Mouse (Mus musculus) macrophage (primary cell): Measurements from ENCODE around the gene Nt5c3. TPM values are rescaled to one million over a fixed set of nuclear protein-coding genes. Genes with fewer than 3 reads are reported as not detected.

Experiments used
- H3K27ac ChIP-seq: fragments of 350-480 bp; formaldehyde crosslinking; 2 replicates; pipeline ENCODE4 v1.9.0; 2021
- H3K36me3 ChIP-seq: fragments of 350-480 bp; formaldehyde crosslinking; 2 replicates; pipeline ENCODE4 v1.9.0; 2021; ENCODE audit errors: inconsistent target
- H3K4me3 ChIP-seq: fragments of 350-480 bp; formaldehyde crosslinking; 2 replicates; pipeline ENCODE4 v1.9.0; 2021; ENCODE audit errors: inconsistent target
- H3K79me2 ChIP-seq: fragments of 350-480 bp; formaldehyde crosslinking; 2 replicates; pipeline ENCODE4 v1.9.0; 2021; ENCODE audit errors: inconsistent target
- WGBS: methylation state at CpG from one replicate; pipeline ENCODE4 v1.1.7; 2026; ENCODE audit warnings: inconsistent platforms; ENCODE audit not compliant: missing documents; 5-methylcytosine and 5-hydroxymethylcytosine counted together
- polyA plus RNA-seq: library from polyadenylated mRNA; stranded (reverse); fragments of 250-400 nt; gene quantifications from 3 replicates; pipeline ENCODE4 v1.2.4, GENCODE M21; 2018; ENCODE audit warnings: inconsistent platforms

Gene Nt5c3
- polyA plus RNA-seq, 1 experiment from 2014 or later, result 31.6 TPM

DNA sequence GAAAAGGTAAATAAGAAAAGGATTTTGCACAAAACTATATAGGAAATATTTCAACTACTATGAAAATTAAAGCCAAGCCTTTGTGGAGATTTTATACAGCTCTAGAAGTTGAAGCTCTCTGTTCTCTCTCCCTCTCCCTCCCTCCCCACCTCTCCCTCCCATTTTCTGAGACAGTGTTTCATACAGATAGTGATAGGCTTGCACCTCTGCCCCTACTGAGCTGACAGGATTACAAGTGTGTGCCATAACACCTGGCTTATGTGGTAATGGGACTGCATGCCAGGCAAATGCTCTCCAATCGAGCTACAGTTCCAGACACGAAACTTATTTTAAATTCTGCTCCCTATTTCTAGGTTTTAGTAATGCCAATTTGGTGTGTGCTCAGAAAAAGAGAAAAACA lies 12.8 kb downstream of the Nt5c3 start:
- H3K4me3 ChIP-seq, result no peak overlapping the region
- no peaks in the 10 kb centered on the region for H3K36me3 ChIP-seq
- peaks cover 55% of the 10 kb centered on the region; the same call in 1 of the 2 replicates for H3K79me2 ChIP-seq
- WGBS, result 79% methylated on average over 2 of the region's 2 CpGs
- H3K27ac ChIP-seq, result no peak overlapping the region

DNA sequence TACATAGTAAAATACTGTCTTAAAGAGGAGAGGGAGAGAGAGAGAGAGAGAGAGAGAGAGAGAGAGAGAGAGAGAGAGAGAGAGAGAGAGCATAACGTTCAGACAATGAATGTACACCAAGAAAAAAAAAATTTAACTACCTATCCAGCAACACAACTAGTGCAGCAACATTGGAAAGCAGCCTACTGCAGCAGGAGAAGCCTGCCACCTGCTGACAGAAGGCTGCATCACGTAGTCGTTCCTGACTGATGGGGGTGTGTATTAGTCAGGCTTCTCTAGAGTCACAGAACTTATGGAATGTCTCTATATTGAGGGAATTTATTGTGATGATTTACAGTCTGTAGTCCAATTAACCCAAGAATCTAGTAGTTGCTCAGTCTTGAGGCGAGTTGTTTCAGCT lies 14.8 kb downstream of the Nt5c3 start:
- no peaks in the 10 kb centered on the region for H3K36me3 ChIP-seq
- WGBS, result 18% methylated on average over 4 of the region's 4 CpGs
- H3K4me3 ChIP-seq, result no peak overlapping the region
- no peak overlapping the region for H3K27ac ChIP-seq
- H3K79me2 ChIP-seq, result peaks cover 57% of the 10 kb centered on the region; the same call in 1 of the 2 replicates

DNA sequence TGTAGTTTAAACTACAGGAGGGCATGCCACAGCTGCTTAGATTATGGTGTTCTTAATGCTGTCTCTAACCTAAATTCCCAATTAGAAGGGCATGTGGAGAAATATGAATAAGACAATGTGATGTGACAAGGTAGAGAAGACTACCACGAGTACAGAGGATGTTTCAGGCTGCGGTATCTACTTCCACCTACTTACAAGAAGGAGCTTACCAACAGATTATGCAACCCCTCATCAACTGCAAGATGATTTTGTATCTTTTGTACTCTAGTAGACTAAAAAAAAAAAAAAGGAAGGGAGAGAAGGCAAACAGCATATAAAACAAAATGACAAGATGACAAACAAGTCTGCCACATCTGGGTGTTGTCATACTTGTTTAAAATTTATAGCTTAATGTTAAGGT lies 15.3 kb downstream of the Nt5c3 start:
- Histone ChIP-seq H3K36me3 (no peaks in the 10 kb centered on the region), H3K4me3 (no peak overlapping the region), H3K27ac (no peak overlapping the region), H3K79me2 (peaks cover 58% of the 10 kb centered on the region; the same call in 1 of the 2 replicates)
- WGBS, result 33% methylated on average over 2 of the region's 2 CpGs

DNA sequence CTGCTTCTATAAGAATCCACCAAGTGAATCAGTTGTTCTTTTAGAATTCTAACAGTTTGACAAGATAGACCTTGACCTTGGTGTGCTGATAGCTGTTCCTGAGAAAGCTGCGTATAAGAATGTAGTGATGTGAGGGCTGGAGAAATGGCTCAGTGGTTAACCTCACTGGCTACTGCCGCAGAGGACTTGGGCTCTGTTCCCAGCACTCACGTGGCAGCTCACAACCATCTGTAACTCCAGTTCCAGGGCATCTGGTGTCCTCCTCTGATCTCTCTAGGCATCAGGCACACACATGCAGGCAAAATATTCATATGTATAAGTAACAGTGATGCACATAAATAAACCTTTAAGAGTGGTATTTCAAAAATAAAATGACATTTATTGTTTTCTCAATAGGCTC lies 15.8 kb downstream of the Nt5c3 start:
- Histone ChIP-seq H3K79me2 (peaks cover 58% of the 10 kb centered on the region), H3K4me3 (no peak overlapping the region), H3K27ac (no peak overlapping the region), H3K36me3 (no peaks in the 10 kb centered on the region)
- 93% methylated on average over 3 of the region's 3 CpGs for WGBS

DNA sequence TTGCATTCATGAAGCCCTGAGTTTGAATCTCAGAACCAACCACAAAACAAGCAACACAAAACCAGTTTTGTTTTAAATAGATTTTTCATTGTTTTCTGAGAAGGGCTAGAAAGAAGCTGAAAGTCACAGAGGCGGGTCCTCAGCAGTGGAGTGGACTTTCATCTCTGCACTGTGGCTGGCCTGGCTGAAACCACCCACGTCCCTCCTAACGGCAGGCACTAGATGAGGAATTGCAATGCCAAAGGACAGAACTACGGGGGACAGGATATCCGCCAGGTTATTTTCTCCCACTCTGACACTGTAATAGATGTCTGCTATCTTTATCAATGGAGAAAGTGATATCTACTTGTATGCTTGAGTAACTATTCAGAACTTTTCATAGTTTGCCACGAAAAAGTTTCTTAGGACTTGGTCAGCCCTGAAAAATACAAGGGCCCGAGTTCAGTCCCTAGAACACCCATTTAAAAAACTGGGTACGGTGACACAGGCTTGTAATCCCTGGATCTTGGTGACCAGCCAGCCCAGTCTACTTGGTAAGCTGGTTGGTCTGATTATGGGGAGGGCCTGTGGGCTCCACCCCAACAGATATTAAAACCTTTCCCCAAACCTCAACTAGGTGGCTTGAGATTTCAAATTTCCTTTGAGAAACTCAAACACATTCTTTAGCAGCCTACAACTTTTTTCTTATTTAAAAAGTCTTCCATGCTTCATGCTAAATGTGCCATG lies 17.4 kb downstream of the Nt5c3 start:
- no peaks in the 10 kb centered on the region for H3K36me3 ChIP-seq
- peaks cover 64% of the 10 kb centered on the region for H3K79me2 ChIP-seq
- no peak overlapping the region for H3K4me3 ChIP-seq
- WGBS, result 94% methylated on average over 8 of the region's 8 CpGs
- no peak overlapping the region for H3K27ac ChIP-seq

DNA sequence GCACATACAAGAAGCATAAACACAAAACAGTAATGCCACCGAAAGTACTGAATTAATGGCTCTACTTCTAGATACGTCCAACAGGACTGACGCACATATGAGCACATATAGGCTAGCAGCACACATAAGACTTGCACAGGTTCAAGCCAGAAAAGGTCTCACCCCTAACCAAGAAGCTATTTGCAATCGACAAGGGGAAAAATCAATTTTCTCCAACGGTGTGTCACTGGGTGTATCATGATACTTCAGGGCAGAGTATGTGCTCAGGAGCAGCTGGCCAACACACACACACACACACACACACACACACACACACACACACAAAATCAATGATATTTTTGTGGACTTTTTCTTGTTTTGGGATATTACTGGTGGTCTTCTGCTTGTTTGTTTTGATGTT lies 18.2 kb downstream of the Nt5c3 start:
- Histone ChIP-seq H3K36me3 (no peaks in the 10 kb centered on the region), H3K79me2 (peaks cover 64% of the 10 kb centered on the region), H3K4me3 (no peak overlapping the region), H3K27ac (no peak overlapping the region)
- 97% methylated on average over 4 of the region's 5 CpGs for WGBS

DNA sequence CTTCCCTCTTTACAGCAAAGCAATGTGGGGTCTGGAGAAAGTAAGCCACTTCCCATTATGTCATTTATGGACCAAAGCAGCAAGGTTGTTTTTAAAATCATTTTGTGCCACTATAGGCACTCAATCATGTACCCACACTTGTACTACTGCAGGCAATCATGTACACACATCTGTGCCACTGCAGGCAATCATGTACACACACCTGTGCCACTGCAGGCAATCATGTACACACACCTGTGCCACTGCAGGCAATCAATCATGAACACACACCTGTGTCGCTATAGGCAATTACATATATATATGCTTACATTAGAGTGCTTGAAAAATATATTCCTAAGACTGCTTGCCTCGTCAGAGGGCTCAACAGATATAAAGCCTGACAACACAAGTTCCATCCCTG lies 18.8 kb downstream of the Nt5c3 start:
- 89% methylated on average over 2 of the region's 2 CpGs for WGBS
- Histone ChIP-seq H3K27ac (no peak overlapping the region), H3K79me2 (peaks cover 66% of the 10 kb centered on the region), H3K36me3 (no peaks in the 10 kb centered on the region), H3K4me3 (no peak overlapping the region)

DNA sequence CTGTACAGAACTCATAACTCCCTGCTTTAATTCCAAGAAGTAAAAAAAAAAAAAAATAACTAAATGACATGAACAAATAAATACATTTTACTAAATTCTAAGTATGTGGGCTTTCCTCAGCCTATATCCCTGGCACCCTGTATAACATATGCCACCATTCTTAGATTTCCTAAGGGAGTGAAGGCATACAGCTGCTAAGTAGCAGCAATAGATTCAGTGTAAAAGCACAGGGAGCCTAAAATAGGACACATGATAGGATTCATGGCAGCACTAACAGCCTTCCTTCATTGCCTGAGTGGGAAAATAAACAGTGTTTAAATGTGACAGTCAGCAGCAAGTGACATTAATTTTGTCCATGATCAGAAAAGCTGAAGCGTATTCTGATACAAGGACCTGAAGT lies 19.4 kb downstream of the Nt5c3 start:
- no peak overlapping the region for H3K27ac ChIP-seq
- H3K4me3 ChIP-seq, result no peak overlapping the region
- H3K79me2 ChIP-seq, result peaks cover 72% of the 10 kb centered on the region
- H3K36me3 ChIP-seq, result no peaks in the 10 kb centered on the region
- WGBS, result 100% methylated on average over 1 of the region's 1 CpGs

DNA sequence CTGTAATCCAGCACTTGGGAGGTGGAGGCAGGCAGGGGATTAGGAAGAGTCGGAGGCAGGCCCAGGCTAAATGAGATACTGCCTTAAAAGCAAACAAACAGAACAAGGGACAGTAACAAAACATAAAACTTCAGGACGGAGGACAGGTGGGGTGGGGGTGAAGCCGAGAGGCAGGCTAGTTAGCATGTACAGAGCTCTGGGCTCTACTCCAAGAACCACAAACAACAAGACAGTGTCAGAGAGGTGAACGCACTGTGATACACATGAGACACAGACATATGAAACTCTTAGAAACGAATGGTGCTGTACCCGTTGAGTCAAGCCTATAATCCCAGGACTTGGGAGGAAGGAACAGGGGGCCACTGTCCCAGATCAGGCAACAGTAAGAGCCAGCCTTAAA lies 19.9 kb downstream of the Nt5c3 start:
- no peak overlapping the region for H3K4me3 ChIP-seq
- 74% methylated on average over 6 of the region's 6 CpGs for WGBS
- H3K36me3 ChIP-seq, result no peaks in the 10 kb centered on the region
- peaks cover 77% of the 10 kb centered on the region for H3K79me2 ChIP-seq
- H3K27ac ChIP-seq, result no peak overlapping the region

DNA sequence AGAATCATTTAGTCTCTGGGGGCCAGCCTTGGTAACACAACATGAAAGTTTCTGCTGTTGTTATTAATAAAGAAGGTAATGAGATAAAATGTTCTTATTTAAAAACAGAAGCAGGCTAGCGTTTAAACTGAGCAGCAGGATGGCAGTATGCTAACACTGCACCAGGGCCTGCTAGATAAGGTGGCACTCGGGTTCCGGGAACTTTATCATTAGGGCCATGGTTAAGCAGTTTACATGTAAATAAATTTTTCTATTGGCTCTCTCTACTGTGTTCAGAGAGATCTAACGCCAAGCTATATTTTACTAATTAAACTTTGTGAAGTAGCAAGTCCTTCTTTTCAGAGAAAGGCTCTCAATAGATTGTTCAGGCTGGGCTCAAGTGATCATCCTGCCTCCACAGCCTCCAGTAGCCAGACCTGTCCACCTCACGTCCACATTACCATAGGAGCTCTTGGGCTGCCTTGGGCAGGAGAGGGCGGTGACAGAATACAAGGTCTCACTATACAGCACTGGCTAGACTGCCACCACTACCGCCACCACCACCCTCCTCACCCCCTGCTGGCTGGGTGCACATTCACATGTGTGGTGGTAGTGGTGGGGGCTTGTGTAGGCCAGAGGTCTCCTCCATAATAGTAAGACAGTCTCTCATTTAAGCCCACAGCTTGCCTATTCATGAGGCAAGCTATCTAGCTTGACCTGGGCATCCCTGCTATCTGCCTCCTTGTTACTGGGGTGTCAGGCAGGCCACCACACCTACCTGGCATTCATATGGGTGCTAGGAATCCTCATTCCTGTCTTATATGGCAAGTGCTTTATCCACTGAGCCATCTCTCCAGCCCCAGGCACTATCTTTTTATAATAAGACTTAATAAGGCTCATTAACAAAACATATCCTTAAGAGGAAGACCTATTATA lies 20.9 kb downstream of the Nt5c3 start:
- no peak overlapping the region for H3K4me3 ChIP-seq
- over 99% methylated on average over 7 of the region's 7 CpGs for WGBS

DNA sequence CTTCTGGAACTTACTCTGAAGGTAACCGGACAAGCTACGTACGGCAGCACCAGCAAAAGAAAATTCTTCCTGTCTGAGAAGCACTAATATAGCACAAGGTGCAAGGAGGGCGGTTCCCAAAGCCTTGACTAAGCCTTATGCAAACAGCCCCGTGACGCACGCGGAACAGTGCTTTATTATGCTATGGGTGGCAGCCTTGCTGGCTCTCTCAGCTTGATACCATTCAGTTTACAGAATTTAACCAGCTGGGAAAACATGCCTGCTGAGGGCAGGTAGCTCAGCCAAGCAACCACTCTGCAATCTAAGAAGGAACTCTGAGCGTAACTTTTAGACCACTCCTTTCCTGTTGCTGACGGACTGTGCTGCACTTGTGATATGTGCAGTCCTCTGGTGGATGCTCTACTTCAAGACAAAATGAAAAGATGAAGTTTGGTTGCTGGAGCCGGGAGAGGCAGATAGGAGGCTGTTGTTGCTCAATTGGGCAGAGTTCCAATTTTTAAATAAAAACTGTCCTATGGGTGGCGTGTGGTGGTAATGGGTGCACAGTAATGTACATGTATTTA lies 21.8 kb downstream of the Nt5c3 start:
- H3K27ac ChIP-seq, result peak overlapping the region; percentile 51
- peaks cover 6% of the 10 kb centered on the region; the same call in 1 of the 2 replicates for H3K36me3 ChIP-seq
- WGBS, result 4% methylated on average over 12 of the region's 12 CpGs
- peaks cover 96% of the 10 kb centered on the region for H3K79me2 ChIP-seq
- H3K4me3 ChIP-seq, result peak overlapping the region; percentile 44

More for the DNA sequence above, 20.9 kb downstream of the Nt5c3 start:
- H3K79me2 ChIP-seq, result peaks cover 87% of the 10 kb centered on the region
- H3K27ac ChIP-seq, result 0 out of 2 replicates have a peak overlapping the region, but pooled peaks have one; percentile 51
- no peaks in the 10 kb centered on the region for H3K36me3 ChIP-seq

DNA sequence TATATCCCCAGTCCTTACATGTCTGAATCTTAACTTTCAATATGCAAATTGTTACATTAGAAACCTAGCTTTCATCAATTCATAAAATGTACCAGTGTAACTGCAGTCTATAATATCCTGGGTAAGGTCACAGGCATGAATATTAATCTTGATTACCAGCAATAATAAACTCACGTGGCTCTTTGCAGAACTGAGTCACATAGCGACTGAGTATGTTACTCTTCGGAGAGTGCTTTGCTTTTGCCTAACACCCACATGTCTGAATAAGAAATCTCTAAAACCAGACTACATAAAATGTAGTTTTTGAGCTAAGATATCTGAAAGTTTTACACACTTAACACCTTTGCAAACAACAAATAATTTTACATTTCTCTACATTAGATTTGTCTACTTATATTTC lies 22.4 kb downstream of the Nt5c3 start:
- Histone ChIP-seq H3K36me3 (peaks cover 6% of the 10 kb centered on the region; the same call in 1 of the 2 replicates), H3K4me3 (peak overlapping the region; percentile 44), H3K79me2 (peaks cover 96% of the 10 kb centered on the region), H3K27ac (peak overlapping the region; percentile 51)
- 14% methylated on average over 3 of the region's 3 CpGs for WGBS

DNA sequence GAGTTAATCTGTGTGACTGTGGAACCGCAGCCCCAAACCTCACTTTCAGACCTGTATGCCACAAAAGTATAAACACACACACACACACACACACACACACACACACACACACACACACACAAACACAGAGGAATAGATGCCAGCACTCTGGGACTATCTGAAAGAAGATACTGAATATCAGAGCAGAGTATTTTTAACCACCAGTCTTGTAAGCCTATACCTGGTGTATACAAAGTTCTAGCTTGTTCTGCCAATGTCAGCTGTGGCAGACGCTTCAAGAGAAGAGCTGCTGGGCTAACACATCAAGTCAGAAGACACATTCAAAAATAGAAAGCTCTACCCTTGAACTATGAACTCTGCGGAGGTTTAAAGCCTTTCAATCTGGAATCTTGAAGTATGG lies 24.1 kb downstream of the Nt5c3 start:
- 61% methylated on average over 3 of the region's 3 CpGs for WGBS
- H3K27ac ChIP-seq, result no peak overlapping the region

DNA sequence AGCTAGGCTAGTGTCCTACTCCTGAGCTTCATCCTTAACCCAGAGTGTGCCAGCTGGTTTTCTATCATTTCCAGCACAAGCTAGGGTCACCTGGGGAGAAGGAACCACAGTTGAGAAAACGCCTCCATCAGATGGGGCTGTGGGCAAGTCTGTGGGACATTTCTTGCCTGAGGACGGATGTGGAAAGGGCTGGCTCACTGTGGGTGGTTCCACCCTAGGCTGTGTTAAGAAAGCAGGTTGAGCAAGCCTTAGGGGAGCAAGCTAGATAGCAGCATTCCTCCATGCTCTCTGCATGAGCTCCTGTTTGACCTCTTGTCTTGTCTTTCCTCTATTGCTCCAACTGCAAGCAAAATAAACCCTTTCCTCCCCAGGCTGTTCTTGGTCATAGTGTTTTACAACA lies 33.0 kb downstream of the Nt5c3 start:
- H3K27ac ChIP-seq, result no peak overlapping the region
- H3K36me3 ChIP-seq, result peaks cover 81% of the 10 kb centered on the region
- 75% methylated on average over 2 of the region's 2 CpGs for WGBS
- peaks cover 28% of the 10 kb centered on the region for H3K79me2 ChIP-seq
- H3K4me3 ChIP-seq, result no peak overlapping the region

More for the DNA sequence above, 24.1 kb downstream of the Nt5c3 start:
- Histone ChIP-seq H3K79me2 (peaks cover 96% of the 10 kb centered on the region), H3K36me3 (peaks cover 10% of the 10 kb centered on the region; the same call in 1 of the 2 replicates), H3K4me3 (peak overlapping the region; percentile 44; the same call in 1 of the 2 replicates)
